Mouse (Mus musculus): ENCODE results near the gene Klk5. TPM values are rescaled to one million over a fixed set of nuclear protein-coding genes. Genes with fewer than 3 reads are reported as not detected.

The Klk5 gene
- polyA plus RNA-seq (2012; rRNA removed) = not detected in 2 replicates

DNA sequence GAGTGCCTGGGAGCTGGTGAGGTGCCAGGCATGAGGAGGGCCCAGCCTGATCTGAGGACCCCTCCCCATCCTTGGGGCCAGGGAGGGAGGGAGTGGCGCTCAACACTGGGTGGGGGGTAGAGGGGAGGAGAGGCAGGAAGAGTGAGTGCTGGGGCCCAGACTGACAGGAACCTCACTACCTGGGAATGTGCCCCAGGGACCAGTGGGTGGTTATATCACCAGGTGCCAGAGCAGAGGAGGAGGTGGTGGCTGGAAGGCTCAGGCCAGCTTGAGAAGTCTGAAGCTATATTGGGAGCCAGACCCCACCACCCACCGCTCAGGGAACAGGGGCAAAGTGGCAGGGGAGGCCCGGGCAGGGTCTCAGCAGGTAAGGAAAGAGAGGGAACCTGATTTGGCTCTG, at the start of gene Klk5:
TSS of gene Klk5 (plus strand) at position 271 of the 400 bp plus-strand sequence.
- TF ChIP-seq CTCF (IDR thresholded peaks at IDR 0.05; ENCODE audit: borderline replicate concordance, extremely low read depth, insufficient read depth, insufficient read length) (no peak), POLR2A (IDR thresholded peaks at IDR 0.05; ENCODE audit: borderline replicate concordance, extremely low read depth, insufficient read depth, insufficient read length, poor library complexity, severe bottlenecking) (no peak)
- DNase-seq (ENCODE audit: low read depth) = no peak

GRCm38 (mm10) chr7:43796355-43796754, 45.4 kb upstream of the Klk5 start:
- DNase-seq (ENCODE audit: low read depth) = peak; percentile 2
- TF ChIP-seq CTCF (IDR thresholded peaks at IDR 0.05; ENCODE audit: borderline replicate concordance, extremely low read depth, insufficient read depth, insufficient read length) (no peak), POLR2A (IDR thresholded peaks at IDR 0.05; ENCODE audit: borderline replicate concordance, extremely low read depth, insufficient read depth, insufficient read length, poor library complexity, severe bottlenecking) (no peak)

DNA sequence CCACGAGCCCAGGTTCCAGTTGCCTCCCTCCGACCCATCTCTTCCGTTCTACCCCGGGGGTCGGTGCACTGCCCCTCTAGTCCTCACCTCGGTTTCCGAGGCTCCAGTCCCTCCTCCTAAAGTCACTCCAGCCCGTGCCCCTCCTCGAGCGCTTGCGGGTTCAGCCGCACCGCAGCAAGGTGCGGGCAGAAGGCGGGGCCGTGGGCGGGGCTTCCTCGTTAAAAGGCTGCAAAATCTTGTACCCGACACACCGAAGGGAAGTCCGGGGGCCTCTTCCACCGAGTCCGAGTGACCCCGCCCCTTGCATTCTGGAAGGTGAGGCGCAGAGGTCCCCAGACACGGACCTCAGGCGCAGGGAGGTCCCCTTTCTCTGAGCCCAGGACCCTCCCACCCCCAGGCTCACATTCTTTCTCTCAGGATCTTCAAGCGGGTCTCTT, 44.4 kb upstream of the Klk5 start, which contains the start of gene Klk8:
TSS of gene Klk8 (plus strand) at position 245 of the 437 bp plus-strand sequence.
- peak; percentile 15 for DNase-seq (ENCODE audit: low read depth)
- TF ChIP-seq POLR2A (IDR thresholded peaks at IDR 0.05; ENCODE audit: borderline replicate concordance, extremely low read depth, insufficient read depth, insufficient read length, poor library complexity, severe bottlenecking) (no peak), CTCF (IDR thresholded peaks at IDR 0.05; ENCODE audit: borderline replicate concordance, extremely low read depth, insufficient read depth, insufficient read length) (no peak)

- peak; percentile 3 for DNase-seq (ENCODE audit: low read depth)
- no peak for TF ChIP-seq CTCF (IDR thresholded peaks at IDR 0.05; ENCODE audit: borderline replicate concordance, extremely low read depth, insufficient read depth, insufficient read length)
- no peak for TF ChIP-seq POLR2A (IDR thresholded peaks at IDR 0.05; ENCODE audit: borderline replicate concordance, extremely low read depth, insufficient read depth, insufficient read length, poor library complexity, severe bottlenecking)
Observed at GRCm38 (mm10) chr7:43797844-43798462, 43.8 kb upstream of the Klk5 start.

DNA sequence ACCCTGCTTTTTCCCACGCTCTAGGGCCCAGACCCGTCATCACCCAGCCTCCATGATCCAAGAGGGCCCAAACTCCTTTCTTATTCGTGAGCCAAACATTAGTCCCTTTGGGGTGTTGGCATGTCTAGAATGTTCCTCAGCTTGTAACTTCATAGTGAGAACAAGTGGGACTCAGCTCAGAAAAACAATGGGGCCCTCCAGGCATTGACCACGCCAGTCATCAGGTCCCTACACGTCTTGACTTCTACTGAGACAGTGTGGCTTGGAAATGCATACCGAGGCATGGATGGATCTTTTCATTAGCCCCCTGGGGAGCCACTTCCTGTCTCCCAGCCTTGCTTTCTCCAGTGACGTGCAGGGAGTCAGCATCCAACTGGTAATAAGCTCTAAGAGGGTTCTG, 41.9 kb upstream of the Klk5 start:
- TF ChIP-seq CTCF (IDR thresholded peaks at IDR 0.05; ENCODE audit: borderline replicate concordance, extremely low read depth, insufficient read depth, insufficient read length) (no peak), POLR2A (IDR thresholded peaks at IDR 0.05; ENCODE audit: borderline replicate concordance, extremely low read depth, insufficient read depth, insufficient read length, poor library complexity, severe bottlenecking) (no peak)

GRCm38 (mm10) chr7:43810994-43811393, 30.8 kb upstream of the Klk5 start, which contains the start of gene Klk7:
Klk7 (plus strand) TSS chr7:43811294.
- DNase-seq (ENCODE audit: low read depth) = no peak
- TF ChIP-seq POLR2A (IDR thresholded peaks at IDR 0.05; ENCODE audit: borderline replicate concordance, extremely low read depth, insufficient read depth, insufficient read length, poor library complexity, severe bottlenecking) (no peak), CTCF (IDR thresholded peaks at IDR 0.05; ENCODE audit: borderline replicate concordance, extremely low read depth, insufficient read depth, insufficient read length) (no peak)

More for the DNA sequence above, 41.9 kb upstream of the Klk5 start:
- no peak for DNase-seq (ENCODE audit: low read depth)

DNA sequence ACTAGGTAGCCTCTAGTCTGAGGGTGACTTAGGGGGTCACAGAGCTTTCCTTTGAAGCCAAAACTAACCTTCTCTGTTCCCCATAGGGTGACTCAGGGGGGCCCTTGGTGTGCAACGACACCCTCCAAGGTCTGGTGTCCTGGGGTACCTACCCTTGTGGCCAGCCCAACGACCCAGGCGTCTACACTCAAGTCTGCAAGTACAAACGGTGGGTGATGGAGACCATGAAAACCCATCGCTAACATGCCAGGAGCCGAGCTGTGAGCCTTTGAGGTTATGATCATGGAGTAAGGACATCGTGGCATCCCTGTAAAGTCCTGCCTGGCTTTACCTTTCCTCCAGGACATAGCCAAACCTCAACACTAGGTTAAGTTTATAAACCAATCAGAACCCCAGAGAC, 26.6 kb upstream of the Klk5 start:
- TF ChIP-seq CTCF (IDR thresholded peaks at IDR 0.05; ENCODE audit: borderline replicate concordance, extremely low read depth, insufficient read depth, insufficient read length) (no peak), POLR2A (IDR thresholded peaks at IDR 0.05; ENCODE audit: borderline replicate concordance, extremely low read depth, insufficient read depth, insufficient read length, poor library complexity, severe bottlenecking) (no peak)
- no peak for DNase-seq (ENCODE audit: low read depth)

DNA sequence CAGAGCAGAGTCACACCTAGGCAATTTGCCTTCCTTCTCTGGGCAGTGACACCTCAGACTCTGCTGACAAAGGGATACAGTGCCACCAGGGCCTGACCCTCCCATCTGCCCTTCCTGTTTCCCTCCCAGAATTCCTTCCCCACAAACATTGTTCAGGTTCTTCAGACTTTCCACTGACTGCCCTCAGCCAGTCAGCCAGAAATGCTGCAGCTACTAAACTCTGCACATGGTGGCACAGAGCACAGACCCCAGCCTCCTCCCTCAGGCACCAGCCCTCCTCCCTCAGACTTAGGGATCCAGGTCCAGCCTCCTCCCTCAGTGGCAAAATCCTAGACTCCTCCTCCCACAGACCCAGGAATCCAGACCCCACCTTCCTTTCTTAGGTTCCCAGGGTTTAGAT, 25.0 kb upstream of the Klk5 start:
- no peak for TF ChIP-seq CTCF (IDR thresholded peaks at IDR 0.05; ENCODE audit: borderline replicate concordance, extremely low read depth, insufficient read depth, insufficient read length)
- TF ChIP-seq POLR2A (IDR thresholded peaks at IDR 0.05; ENCODE audit: borderline replicate concordance, extremely low read depth, insufficient read depth, insufficient read length, poor library complexity, severe bottlenecking) = no peak
- no peak for DNase-seq (ENCODE audit: low read depth)

- DNase-seq (ENCODE audit: low read depth) = no peak
- TF ChIP-seq CTCF (IDR thresholded peaks at IDR 0.05; ENCODE audit: borderline replicate concordance, extremely low read depth, insufficient read depth, insufficient read length) = no peak
- TF ChIP-seq POLR2A (IDR thresholded peaks at IDR 0.05; ENCODE audit: borderline replicate concordance, extremely low read depth, insufficient read depth, insufficient read length, poor library complexity, severe bottlenecking) = no peak
Observed at GRCm38 (mm10) chr7:43821581-43821980, 20.2 kb upstream of the Klk5 start.

GRCm38 (mm10) chr7:43824199-43824598, 17.6 kb upstream of the Klk5 start, which contains the start of gene Klk6:
Klk6 (plus strand) TSS chr7:43824499.
- TF ChIP-seq CTCF (IDR thresholded peaks at IDR 0.05; ENCODE audit: borderline replicate concordance, extremely low read depth, insufficient read depth, insufficient read length) (no peak), POLR2A (IDR thresholded peaks at IDR 0.05; ENCODE audit: borderline replicate concordance, extremely low read depth, insufficient read depth, insufficient read length, poor library complexity, severe bottlenecking) (no peak)
- DNase-seq (ENCODE audit: low read depth) = no peak

- no peak for DNase-seq (ENCODE audit: low read depth)
- TF ChIP-seq CTCF (IDR thresholded peaks at IDR 0.05; ENCODE audit: borderline replicate concordance, extremely low read depth, insufficient read depth, insufficient read length) (no peak), POLR2A (IDR thresholded peaks at IDR 0.05; ENCODE audit: borderline replicate concordance, extremely low read depth, insufficient read depth, insufficient read length, poor library complexity, severe bottlenecking) (no peak)
Observed at GRCm38 (mm10) chr7:43826056-43826455, 15.7 kb upstream of the Klk5 start.

DNA sequence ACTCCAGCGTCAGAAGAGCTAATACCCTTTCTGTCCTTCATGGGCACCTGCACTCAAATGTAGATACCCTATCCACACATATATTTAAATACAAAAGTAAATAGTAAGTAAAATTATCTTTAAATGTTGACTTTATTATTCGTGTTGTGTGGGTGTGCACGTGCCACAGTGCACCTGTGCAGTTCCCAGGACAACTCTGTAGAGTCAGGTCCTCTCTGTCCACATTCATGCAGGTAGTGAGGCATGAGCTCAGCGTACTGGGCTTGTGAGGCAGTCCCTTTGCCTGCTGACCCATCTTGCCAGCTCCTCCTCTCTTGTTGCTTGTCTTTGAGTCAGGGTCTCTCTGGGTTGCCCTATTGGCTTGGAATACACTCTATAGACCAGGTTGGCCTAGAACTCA, 14.1 kb upstream of the Klk5 start:
- TF ChIP-seq CTCF (IDR thresholded peaks at IDR 0.05; ENCODE audit: borderline replicate concordance, extremely low read depth, insufficient read depth, insufficient read length) (no peak), POLR2A (IDR thresholded peaks at IDR 0.05; ENCODE audit: borderline replicate concordance, extremely low read depth, insufficient read depth, insufficient read length, poor library complexity, severe bottlenecking) (no peak)
- no peak for DNase-seq (ENCODE audit: low read depth)

Data from brain, embryonic 14.5 days (tissue).